Mouse (Mus musculus): ENCODE measurements at regions not wholly inside any gene's neighbourhood (a gene's known extent, or its start where the extent isn't known, plus 50 kb on each side); places are given as distances from the start of the nearest gene placed in this dataset.
A peak's percentile ranks its signal among the peaks of the same experiment; 100 is the strongest.

GRCm38 (mm10) chr3:143790905-143791304 is 414.1 kb downstream of the Lmo4 start:
- ATAC-seq: no peak
- Histone ChIP-seq H3K27me3 (replicated peaks; ENCODE audit: control insufficient read depth, insufficient read depth, low read length) (no peaks in the 10 kb centered on the region), H3K27ac (ENCODE audit: low read depth, low read length) (no peak overlapping the region), H3K9ac (ENCODE audit: low read depth, low read length) (no peak overlapping the region), H3K4me1 (replicated peaks; ENCODE audit: control insufficient read depth, insufficient read depth, low read length) (0 out of 2 replicates have a peak, but pooled peaks cover 3% of the 10 kb centered on the region), H3K4me3 (ENCODE audit: low read depth, low read length) (no peak overlapping the region), H3K36me3 (ENCODE audit: control insufficient read depth, insufficient read depth) (no peaks in the 10 kb centered on the region), H3K4me2 (replicated peaks; ENCODE audit: low read depth) (no peak overlapping the region), H3K9me3 (ENCODE audit: control insufficient read depth) (no peaks in the 10 kb centered on the region)
- no peak for TF ChIP-seq CTCF (IDR thresholded peaks at IDR 0.05; ENCODE audit: low read depth)
- WGBS: 81% methylated on average over 8 of the region's 8 CpGs

DNA sequence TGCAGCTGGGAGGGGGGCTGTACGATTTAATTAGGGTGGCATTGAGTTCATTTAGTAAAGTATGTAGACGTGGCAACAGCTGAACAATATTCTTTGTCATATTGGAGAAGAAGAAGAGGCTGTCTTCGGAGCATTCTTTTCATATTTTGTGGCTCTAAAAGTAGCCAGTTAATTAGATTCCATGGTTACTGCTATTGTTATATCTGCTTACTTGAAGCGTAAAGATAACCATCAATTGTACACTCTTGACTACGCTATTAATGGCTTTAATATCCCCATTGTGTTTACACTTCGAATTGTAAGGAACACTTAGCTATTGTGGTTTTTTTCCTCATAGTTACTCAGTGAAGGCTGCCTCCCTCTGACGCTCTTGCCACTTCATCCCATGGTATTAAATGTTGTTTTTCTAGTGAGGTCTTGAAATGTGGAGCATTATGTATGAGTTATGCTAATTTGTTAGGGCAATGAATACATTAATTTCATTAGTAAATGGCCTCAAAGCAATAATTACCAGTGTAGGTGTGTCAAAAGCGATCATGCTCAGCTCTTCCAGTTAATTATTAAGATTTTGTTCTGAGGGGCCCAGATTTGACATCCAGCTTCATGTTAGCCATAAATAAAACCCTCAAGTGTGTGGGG is 415.0 kb downstream of the Lmo4 start:
- Histone ChIP-seq H3K27me3 (replicated peaks; ENCODE audit: control insufficient read depth, insufficient read depth, low read length) (no peaks in the 10 kb centered on the region), H3K4me1 (replicated peaks; ENCODE audit: control insufficient read depth, insufficient read depth, low read length) (0 out of 2 replicates have a peak, but pooled peaks cover 3% of the 10 kb centered on the region), H3K4me2 (replicated peaks; ENCODE audit: low read depth) (no peak overlapping the region), H3K4me3 (ENCODE audit: low read depth, low read length) (no peak overlapping the region), H3K9me3 (ENCODE audit: control insufficient read depth) (no peaks in the 10 kb centered on the region), H3K9ac (ENCODE audit: low read depth, low read length) (no peak overlapping the region), H3K36me3 (ENCODE audit: control insufficient read depth, insufficient read depth) (no peaks in the 10 kb centered on the region), H3K27ac (ENCODE audit: low read depth, low read length) (no peak overlapping the region)
- ATAC-seq: no peak
- WGBS: 51% methylated on average over 8 of the region's 8 CpGs
- TF ChIP-seq CTCF (IDR thresholded peaks at IDR 0.05; ENCODE audit: low read depth): no peak

DNA sequence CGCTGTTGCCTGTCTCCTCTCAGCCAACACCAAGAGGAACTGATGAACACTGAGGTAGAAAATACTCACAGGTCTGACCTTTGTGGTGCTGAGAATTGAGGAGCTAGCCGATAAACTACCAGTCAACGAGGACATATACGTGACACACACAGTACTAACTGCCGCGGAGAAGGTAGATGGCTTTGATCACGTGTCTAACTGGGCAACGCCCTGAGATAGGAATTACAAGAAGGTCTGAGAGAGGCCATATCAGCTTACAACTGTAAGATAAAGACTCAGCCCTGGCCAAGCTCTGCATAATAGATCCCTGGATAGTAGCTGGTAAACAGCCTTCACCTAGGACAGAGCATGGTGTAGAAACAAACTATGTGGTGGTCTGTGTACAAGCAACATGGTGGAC is 418.1 kb downstream of the Lmo4 start:
- no peaks in the 10 kb centered on the region for H3K36me3 ChIP-seq (ENCODE audit: control insufficient read depth, insufficient read depth)
- H3K27me3 ChIP-seq (replicated peaks; ENCODE audit: control insufficient read depth, insufficient read depth, low read length): no peaks in the 10 kb centered on the region
- no peak for TF ChIP-seq CTCF (IDR thresholded peaks at IDR 0.05; ENCODE audit: low read depth)
- H3K4me1 ChIP-seq (replicated peaks; ENCODE audit: control insufficient read depth, insufficient read depth, low read length): 0 out of 2 replicates have a peak, but pooled peaks cover 3% of the 10 kb centered on the region
- 54% methylated on average over 8 of the region's 8 CpGs for WGBS
- H3K4me2 ChIP-seq (replicated peaks; ENCODE audit: low read depth): no peak overlapping the region
- H3K4me3 ChIP-seq (ENCODE audit: low read depth, low read length): no peak overlapping the region
- ATAC-seq: peak; percentile 84
- H3K9ac ChIP-seq (ENCODE audit: low read depth, low read length): no peak overlapping the region
- no peaks in the 10 kb centered on the region for H3K9me3 ChIP-seq (ENCODE audit: control insufficient read depth)
- no peak overlapping the region for H3K27ac ChIP-seq (ENCODE audit: low read depth, low read length)

- H3K4me1 ChIP-seq (replicated peaks; ENCODE audit: control insufficient read depth, insufficient read depth, low read length): 0 out of 2 replicates have a peak, but pooled peaks cover 3% of the 10 kb centered on the region
- no peak for ATAC-seq
- WGBS: 65% methylated on average over 3 of the region's 3 CpGs
- no peaks in the 10 kb centered on the region for H3K36me3 ChIP-seq (ENCODE audit: control insufficient read depth, insufficient read depth)
- H3K4me3 ChIP-seq (ENCODE audit: low read depth, low read length): no peak overlapping the region
- H3K9me3 ChIP-seq (ENCODE audit: control insufficient read depth): no peaks in the 10 kb centered on the region
- H3K27me3 ChIP-seq (replicated peaks; ENCODE audit: control insufficient read depth, insufficient read depth, low read length): no peaks in the 10 kb centered on the region
- no peak overlapping the region for H3K9ac ChIP-seq (ENCODE audit: low read depth, low read length)
- H3K27ac ChIP-seq (ENCODE audit: low read depth, low read length): no peak overlapping the region
- no peak overlapping the region for H3K4me2 ChIP-seq (replicated peaks; ENCODE audit: low read depth)
- TF ChIP-seq CTCF (IDR thresholded peaks at IDR 0.05; ENCODE audit: low read depth): no peak
Measured at GRCm38 (mm10) chr3:143784353-143784791, 420.6 kb downstream of the Lmo4 start.

DNA sequence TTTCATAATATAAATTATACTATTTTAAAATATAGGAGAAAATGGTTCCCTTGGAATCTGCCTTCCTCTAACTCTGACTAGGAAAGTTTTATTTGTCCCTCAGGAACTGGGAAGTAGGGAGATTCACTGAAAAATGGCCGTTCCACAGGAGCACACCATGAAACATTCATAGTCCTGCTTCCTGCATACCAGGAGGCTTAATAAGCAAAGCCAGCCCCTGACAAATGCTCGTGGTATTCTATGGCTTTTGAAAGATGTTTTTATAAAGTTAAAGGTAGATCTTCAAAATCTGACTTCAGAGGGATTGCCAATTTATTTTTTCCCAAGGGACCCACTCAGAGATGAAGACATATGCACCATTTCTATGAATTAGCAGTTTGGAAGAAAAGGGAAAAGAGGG is 426.9 kb downstream of the Lmo4 start:
- no peak overlapping the region for H3K4me3 ChIP-seq (ENCODE audit: low read depth, low read length)
- no peaks in the 10 kb centered on the region for H3K27me3 ChIP-seq (replicated peaks; ENCODE audit: control insufficient read depth, insufficient read depth, low read length)
- TF ChIP-seq CTCF (IDR thresholded peaks at IDR 0.05; ENCODE audit: low read depth): no peak
- no peak overlapping the region for H3K9ac ChIP-seq (ENCODE audit: low read depth, low read length)
- 71% methylated on average over 2 of the region's 2 CpGs for WGBS
- no peak overlapping the region for H3K4me2 ChIP-seq (replicated peaks; ENCODE audit: low read depth)
- H3K27ac ChIP-seq (ENCODE audit: low read depth, low read length): no peak overlapping the region
- no peaks in the 10 kb centered on the region for H3K4me1 ChIP-seq (replicated peaks; ENCODE audit: control insufficient read depth, insufficient read depth, low read length)
- no peaks in the 10 kb centered on the region for H3K9me3 ChIP-seq (ENCODE audit: control insufficient read depth)
- no peaks in the 10 kb centered on the region for H3K36me3 ChIP-seq (ENCODE audit: control insufficient read depth, insufficient read depth)
- ATAC-seq: no peak

GRCm38 (mm10) chr3:143759337-143759736 is 445.7 kb downstream of the Lmo4 start:
- H3K9ac ChIP-seq (ENCODE audit: low read depth, low read length): no peak overlapping the region
- no peaks in the 10 kb centered on the region for H3K9me3 ChIP-seq (ENCODE audit: control insufficient read depth)
- no peak for TF ChIP-seq CTCF (IDR thresholded peaks at IDR 0.05; ENCODE audit: low read depth)
- no peaks in the 10 kb centered on the region for H3K36me3 ChIP-seq (ENCODE audit: control insufficient read depth, insufficient read depth)
- 53% methylated on average over 1 of the region's 1 CpGs for WGBS
- no peak overlapping the region for H3K4me3 ChIP-seq (ENCODE audit: low read depth, low read length)
- H3K27me3 ChIP-seq (replicated peaks; ENCODE audit: control insufficient read depth, insufficient read depth, low read length): no peaks in the 10 kb centered on the region
- H3K4me1 ChIP-seq (replicated peaks; ENCODE audit: control insufficient read depth, insufficient read depth, low read length): no peaks in the 10 kb centered on the region
- H3K4me2 ChIP-seq (replicated peaks; ENCODE audit: low read depth): no peak overlapping the region
- H3K27ac ChIP-seq (ENCODE audit: low read depth, low read length): no peak overlapping the region
- no peak for ATAC-seq
